Mouse (Mus musculus): ENCODE measurements around the gene Hoxb13. TPM values are rescaled to one million over a fixed set of nuclear protein-coding genes. Genes with fewer than 3 reads are reported as not detected.

Hoxb13 gene
- total RNA-seq (2021), result not detected
- long read RNA-seq, experiment 1, result 0 reads
- long read RNA-seq, experiment 2, partial matches to known transcripts, result 0 of 1 reads
- long read RNA-seq, experiment 2, other reads (novel, unspliced or antisense), result 0 of 1 reads

DNA sequence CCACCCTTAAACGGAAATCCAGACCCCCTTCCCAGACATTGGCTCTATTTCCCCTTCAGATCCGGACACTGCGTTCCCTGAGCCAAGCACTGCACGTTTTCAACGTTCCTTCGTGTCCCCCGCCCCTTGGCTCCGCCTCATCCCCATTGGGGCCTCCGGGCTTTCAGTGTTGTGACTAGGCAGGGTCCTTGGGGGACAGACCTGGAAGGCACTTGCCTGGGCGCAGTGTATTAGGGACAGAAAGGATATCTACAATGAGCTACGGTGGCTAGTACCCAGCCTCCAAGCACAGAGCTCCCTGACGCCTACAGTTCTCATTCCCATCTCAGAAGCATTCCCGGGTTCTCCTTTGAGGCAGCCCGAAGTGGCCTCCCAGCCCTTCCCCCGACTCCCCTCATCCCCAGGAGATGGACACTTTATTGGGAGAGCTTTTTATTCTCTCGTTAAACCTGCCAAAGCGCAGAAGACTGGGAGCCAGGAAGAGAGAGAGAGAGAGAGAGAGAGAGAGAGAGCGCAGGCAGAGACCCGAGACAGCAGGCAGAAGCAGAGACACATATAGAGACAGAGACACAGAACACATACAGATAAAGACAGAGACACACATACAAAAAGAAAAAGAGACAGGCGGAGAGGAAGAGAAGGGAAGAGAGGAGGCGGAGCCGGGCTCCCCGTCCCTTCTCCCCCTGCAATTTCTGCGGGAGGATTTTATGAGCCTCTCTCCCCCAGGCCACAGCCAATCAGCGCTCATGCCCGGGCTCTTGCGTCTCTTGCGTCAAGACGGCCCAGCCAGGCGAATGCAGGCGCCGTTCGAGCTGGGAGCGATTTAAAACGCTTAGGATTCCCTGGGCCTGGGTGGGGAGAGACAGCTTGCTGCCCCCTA lies at the start of gene Hoxb13:
Gene Hoxb13 (plus strand): TSS at position 796 of the 880 bp plus-strand sequence.
- no peak for DNase-seq (ENCODE audit: low spot score in 2 of 2)

- DNase-seq (ENCODE audit: low spot score in 2 of 2), result peak; percentile 48 to 72
These were observed 48.4 kb upstream of the Hoxb13 start for GRCm38 (mm10) chr11:96145622-96146270.

DNA sequence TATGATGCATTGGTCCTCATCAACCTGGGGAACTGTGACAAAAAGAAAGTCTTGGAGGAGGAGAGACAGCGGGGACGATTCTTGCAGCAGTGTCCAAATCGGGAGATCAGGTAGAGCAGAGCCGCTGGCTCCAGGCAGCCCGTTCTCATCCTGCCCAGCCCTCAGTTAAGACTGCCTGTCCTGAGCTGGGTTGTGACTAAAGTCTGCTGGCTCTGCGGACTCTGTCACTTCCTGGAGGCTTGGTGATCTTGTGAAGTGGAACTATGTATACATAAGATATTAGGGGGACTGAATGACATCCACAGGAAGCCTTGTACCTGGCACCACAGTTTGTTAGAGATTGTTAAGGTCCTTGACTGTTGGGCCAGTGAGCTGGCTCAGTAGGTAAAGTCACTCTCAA lies 46.6 kb upstream of the Hoxb13 start:
- DNase-seq (ENCODE audit: low spot score in 2 of 2), result no peak

DNA sequence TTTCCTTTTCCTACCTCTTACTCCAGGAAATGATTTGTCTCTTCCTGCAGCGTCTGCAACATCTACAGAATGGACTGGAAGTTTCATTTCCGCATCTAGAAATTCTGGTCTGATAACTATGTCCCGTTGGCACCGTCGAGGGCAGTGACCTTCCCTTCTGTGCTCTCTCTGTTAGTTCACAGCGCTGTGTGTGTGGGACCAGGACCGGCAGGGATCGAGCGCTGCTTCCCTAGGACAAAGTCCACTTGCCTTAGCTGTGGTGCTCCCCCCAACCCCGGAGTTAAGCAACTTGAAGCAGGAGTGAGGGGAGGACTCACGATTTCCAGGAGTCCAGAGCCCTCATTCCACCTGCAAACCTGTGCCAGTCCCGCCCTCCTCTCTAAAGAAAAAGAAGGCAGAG lies 29.3 kb upstream of the Hoxb13 start:
- no peak for DNase-seq (ENCODE audit: low spot score in 2 of 2)

DNA sequence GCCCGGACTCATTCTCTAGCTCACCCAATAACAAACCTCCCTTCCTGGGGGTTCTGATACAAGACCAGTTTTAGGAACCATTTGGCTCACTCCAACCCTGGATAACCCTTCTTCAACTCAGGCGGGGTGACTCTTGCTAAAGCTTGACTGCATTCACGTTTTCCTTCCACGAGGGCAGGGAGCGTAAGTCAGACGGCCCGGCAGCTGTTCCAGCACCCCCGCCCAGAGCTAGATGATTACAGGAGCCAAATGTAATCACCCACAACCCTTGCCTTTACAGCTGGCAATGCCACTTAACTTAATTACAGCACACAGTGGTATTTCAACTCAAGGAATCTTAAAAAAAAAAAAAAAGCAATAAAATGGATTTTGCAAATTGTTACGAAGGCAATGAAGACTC lies 26.0 kb upstream of the Hoxb13 start:
- no peak for DNase-seq (ENCODE audit: low spot score in 2 of 2)

GRCm38 (mm10) chr11:96169016-96169415 lies 25.1 kb upstream of the Hoxb13 start:
- DNase-seq (ENCODE audit: low spot score in 2 of 2), result no peak

DNA sequence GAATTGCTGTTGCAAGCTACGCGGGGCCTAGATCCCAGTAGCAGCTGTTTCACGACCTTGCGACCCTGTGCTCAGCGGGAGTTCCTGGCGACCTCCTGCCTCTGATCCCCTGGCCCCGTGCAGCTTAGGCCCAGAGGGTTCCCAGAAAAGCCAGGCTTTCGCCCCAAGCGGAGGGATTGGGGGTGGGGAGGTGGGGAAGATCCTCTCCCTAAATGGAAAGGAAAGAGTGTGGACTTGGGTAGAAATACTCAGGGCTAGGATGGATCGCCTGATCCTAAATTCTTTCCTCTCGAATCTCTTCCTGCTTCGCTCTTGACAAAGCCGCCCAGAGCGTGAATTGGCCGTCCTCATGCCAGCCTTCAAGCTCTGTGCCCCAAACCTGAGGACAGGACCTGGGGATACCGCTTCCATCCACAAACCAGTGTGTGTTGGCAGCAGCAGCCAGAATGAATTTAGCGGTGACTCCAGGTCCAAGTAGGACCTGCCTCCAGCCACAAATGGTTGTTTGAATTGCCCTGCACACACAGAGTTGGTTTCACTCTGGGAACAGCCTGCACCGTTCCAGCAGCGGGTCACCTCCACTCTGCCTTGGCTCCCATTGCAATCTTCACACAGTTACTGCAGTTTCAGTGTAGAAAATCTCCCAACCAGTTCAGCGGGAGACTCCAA lies 23.3 kb upstream of the Hoxb13 start:
- DNase-seq (ENCODE audit: low spot score in 2 of 2), result no peak

- no peak for DNase-seq (ENCODE audit: low spot score in 2 of 2)
These were observed 22.5 kb upstream of the Hoxb13 start for GRCm38 (mm10) chr11:96171601-96172000.

GRCm38 (mm10) chr11:96172511-96173287 lies 21.4 kb upstream of the Hoxb13 start:
- no peak for DNase-seq (ENCODE audit: low spot score in 2 of 2)

GRCm38 (mm10) chr11:96173288-96173840 lies 20.8 kb upstream of the Hoxb13 start:
- no peak for DNase-seq (ENCODE audit: low spot score in 2 of 2)

DNA sequence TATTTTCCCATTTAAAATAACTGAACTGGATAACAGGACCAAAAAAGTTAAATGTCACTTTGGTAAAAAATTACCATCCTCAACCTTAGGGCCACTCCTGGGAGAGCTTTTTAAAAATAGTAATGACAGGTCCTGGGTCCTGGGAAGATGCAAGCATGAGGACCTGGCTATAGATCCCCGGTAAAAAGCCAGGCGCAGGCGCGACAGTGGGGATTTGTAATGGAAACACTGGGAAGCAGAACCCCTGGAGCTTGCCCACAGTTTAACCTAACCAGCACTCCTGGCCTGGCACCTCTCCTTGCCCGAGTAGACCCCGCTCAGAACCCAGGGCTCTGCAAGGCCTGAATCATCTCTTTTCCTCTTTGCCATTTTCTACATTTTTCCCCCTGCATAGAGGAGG lies 19.2 kb upstream of the Hoxb13 start:
- no peak for DNase-seq (ENCODE audit: low spot score in 2 of 2)

- DNase-seq (ENCODE audit: low spot score in 2 of 2), result no peak
These were observed 18.6 kb upstream of the Hoxb13 start for GRCm38 (mm10) chr11:96175511-96175910.

GRCm38 (mm10) chr11:96175951-96176530 lies 18.1 kb upstream of the Hoxb13 start:
- DNase-seq (ENCODE audit: low spot score in 2 of 2), result no peak

DNA sequence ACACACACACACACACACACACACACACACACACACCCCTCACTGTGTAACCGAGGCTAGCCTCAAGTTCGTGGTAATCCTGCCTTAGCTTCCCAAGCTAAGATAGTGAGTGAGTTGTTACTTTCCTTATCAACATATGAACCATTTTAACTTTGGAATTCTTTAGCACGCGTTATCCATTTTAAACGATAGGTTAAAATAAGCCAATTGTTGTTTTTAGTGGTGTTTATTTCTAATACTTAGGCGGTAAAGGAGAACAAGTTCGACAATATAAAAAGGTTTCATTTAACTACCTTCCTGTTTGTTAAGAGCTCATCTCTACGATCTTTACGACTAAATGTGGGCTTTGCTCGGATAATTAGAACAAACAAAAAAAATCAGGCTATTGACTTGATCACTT lies 17.3 kb upstream of the Hoxb13 start:
- DNase-seq (ENCODE audit: low spot score in 2 of 2), result no peak

GRCm38 (mm10) chr11:96177546-96178174 lies 16.5 kb upstream of the Hoxb13 start:
- DNase-seq (ENCODE audit: low spot score in 2 of 2), result no peak

DNA sequence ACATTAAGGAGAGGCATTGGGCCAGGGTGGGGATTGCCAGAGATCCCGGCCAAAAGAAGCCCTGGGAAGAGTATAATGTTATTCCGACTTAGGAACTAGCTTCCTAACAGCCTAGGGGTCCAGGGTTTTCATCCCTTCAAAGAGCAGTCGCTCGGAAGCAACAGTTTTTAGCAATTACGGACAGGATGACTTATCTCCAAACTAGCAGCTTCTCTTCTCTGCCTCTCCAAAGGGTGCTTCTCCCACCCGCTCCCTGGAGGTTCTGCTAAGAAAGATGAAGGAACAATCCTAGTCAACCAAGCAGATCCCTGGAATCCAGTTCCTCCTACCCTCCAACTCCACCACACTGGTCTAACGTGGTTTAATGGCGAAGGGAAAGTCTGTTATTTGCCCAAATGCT lies 15.8 kb upstream of the Hoxb13 start:
- DNase-seq (ENCODE audit: low spot score in 2 of 2), result no peak

DNA sequence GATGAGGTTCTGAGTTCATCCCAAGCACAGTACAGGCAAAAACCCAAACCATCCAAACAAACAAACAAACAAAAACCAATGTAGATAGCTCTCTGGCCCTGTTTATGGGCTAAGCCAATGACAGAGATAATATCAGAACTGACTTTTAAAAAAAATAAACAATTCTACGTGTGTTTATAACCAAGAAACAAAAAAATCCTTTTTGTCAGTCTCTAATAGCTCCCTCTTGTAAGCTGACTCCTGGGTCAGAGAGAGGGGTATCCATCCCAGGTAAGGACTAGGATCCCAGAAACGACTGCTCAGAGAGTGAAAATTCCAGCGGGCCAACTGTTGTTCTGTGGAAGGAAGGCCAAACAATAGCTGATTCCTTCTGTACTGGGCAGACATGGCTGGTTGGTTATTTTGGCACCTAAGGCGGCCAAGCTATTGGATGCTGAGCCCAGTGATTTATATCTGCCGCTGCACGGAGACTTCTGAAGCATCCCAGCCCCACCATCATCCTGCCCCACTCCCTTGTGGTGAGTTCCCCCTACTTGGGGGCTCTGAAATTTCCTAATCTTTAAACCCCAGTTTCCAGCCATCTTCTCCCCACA lies 15.1 kb upstream of the Hoxb13 start:
- DNase-seq (ENCODE audit: low spot score in 2 of 2), result no peak

DNA sequence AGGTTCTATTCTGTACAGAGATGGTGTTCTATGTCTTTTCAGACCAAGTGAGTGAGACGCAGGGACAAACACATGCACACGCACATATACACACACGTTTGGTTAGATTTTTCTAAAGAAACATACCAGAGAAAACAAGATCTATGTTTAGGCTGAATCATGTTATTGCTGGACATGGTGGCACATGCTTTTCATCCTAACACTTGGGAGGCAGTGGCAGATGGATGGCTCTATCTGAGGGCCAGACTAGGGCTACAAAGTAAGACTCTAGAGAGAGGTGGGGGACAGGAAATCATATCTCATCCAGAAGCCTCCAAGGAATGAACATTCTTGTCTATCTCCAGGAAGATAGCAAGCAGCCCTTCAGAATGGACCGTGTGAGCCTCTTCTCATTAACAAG lies 13.1 kb upstream of the Hoxb13 start:
- DNase-seq (ENCODE audit: low spot score in 2 of 2), result no peak

GRCm38 (mm10) chr11:96184233-96184632 lies 9.9 kb upstream of the Hoxb13 start:
- DNase-seq (ENCODE audit: low spot score in 2 of 2), result no peak

All from gastrocnemius, postnatal 4 days (tissue).